Mouse (Mus musculus) forebrain, embryonic 11.5 days (tissue): ENCODE measurements around the gene Il20rb. TPM values are rescaled to one million over a fixed set of nuclear protein-coding genes. Genes with fewer than 3 reads are reported as not detected.

Experiments
- ATAC-seq: fragments of 200-750 bp; cut with Nextera tagmentation; replicated peaks from 2 replicates; pipeline ENCODE4 v1.8.0; 2017; ENCODE audit warnings: moderate TSS enrichment; ENCODE audit not compliant: low FRiP score
- DNase-seq: peaks from one replicate; pipeline ENCODE4 v3.0.0-alpha.2; 2017; ENCODE audit warnings: low spot score
- H3K27ac ChIP-seq: fragments of 300-500 bp; sonication (generic); 2 replicates; pipeline ENCODE4 v1.5.1; 2014; ENCODE audit warnings: low read depth, low read length
- H3K27me3 ChIP-seq: fragments of 300-500 bp; sonication (generic); 2 replicates; pipeline ENCODE4 v1.6.1; 2014; ENCODE audit warnings: mild to moderate bottlenecking, low read length, mixed read lengths; ENCODE audit not compliant: control insufficient read depth, insufficient read depth
- H3K36me3 ChIP-seq: fragments of 300-500 bp; sonication (generic); 2 replicates; pipeline ENCODE4 v1.6.1; 2014; ENCODE audit warnings: mild to moderate bottlenecking, low read length, moderate library complexity, mixed read lengths; ENCODE audit not compliant: control insufficient read depth, insufficient read depth
- H3K4me1 ChIP-seq: fragments of 300-500 bp; sonication (generic); replicated peaks from 2 replicates; pipeline ENCODE4 v1.6.1; 2014; ENCODE audit warnings: low read length, mixed read lengths; ENCODE audit not compliant: control insufficient read depth, insufficient read depth
- H3K4me2 ChIP-seq: fragments of 300-500 bp; sonication (generic); 2 replicates; pipeline ENCODE4 v1.6.1; 2014; ENCODE audit warnings: low read depth, mild to moderate bottlenecking, low read length, moderate library complexity, mixed read lengths; ENCODE audit not compliant: severe bottlenecking
- H3K4me3 ChIP-seq: fragments of 300-500 bp; sonication (generic); 2 replicates; pipeline ENCODE4 v1.5.1; 2014; ENCODE audit warnings: low read depth, low read length
- H3K9ac ChIP-seq: fragments of 300-500 bp; sonication (generic); 2 replicates; pipeline ENCODE4 v1.6.1; 2014; ENCODE audit warnings: low read length
- H3K9me3 ChIP-seq: fragments of 300-500 bp; sonication (generic); 2 replicates; pipeline ENCODE4 v1.6.1; 2016; ENCODE audit warnings: low read length, mixed read lengths; ENCODE audit not compliant: control insufficient read depth
- WGBS: fragments of 180-500 bp; shearing (Covaris S2); extraction: QIAGEN DNeasy Blood & Tissue Kit; methylation state at CpG from one replicate; pipeline ENCODE4 v1.1.7; 2014; 5-methylcytosine and 5-hydroxymethylcytosine counted together
- polyA plus RNA-seq: library from polyadenylated mRNA; unstranded; fragments of >200 nt; fragmentation: Nextera tagmentation; extraction: Ambion mirVana; gene quantifications from 2 replicates; pipeline ENCODE4 v1.2.1, GENCODE M21; 2014

The Il20rb gene
- polyA plus RNA-seq, 1 experiment from 2014 or later: 1.0 TPM

- no peaks in the 10 kb centered on the region for H3K4me1 ChIP-seq
- no peaks in the 10 kb centered on the region for H3K36me3 ChIP-seq
- no peaks in the 10 kb centered on the region for H3K9me3 ChIP-seq
- no peaks in the 10 kb centered on the region for H3K27me3 ChIP-seq
- WGBS: 82% methylated on average over 6 of the region's 6 CpGs
- H3K4me3 ChIP-seq: no peak overlapping the region
- no peak overlapping the region for H3K27ac ChIP-seq
- H3K4me2 ChIP-seq: no peak overlapping the region
- ATAC-seq: no peak
- no peak overlapping the region for H3K9ac ChIP-seq
- no peak for DNase-seq
Measured at GRCm38 (mm10) chr9:100481626-100482025, 5.0 kb downstream of the Il20rb start.

- ATAC-seq (no peak), DNase-seq (no peak)
- WGBS: 90% methylated on average over 1 of the region's 1 CpGs
- Histone ChIP-seq H3K4me3 (no peak overlapping the region), H3K27me3 (no peaks in the 10 kb centered on the region), H3K9me3 (no peaks in the 10 kb centered on the region), H3K9ac (no peak overlapping the region), H3K4me1 (no peaks in the 10 kb centered on the region), H3K27ac (no peak overlapping the region), H3K4me2 (no peak overlapping the region), H3K36me3 (no peaks in the 10 kb centered on the region)
Measured at GRCm38 (mm10) chr9:100474056-100474455, 12.5 kb downstream of the Il20rb start.

GRCm38 (mm10) chr9:100473361-100473760 lies 13.2 kb downstream of the Il20rb start:
- no peak overlapping the region for H3K9ac ChIP-seq
- H3K4me3 ChIP-seq: no peak overlapping the region
- 93% methylated on average over 6 of the region's 6 CpGs for WGBS
- no peak for ATAC-seq
- H3K4me2 ChIP-seq: no peak overlapping the region
- no peaks in the 10 kb centered on the region for H3K27me3 ChIP-seq
- H3K27ac ChIP-seq: no peak overlapping the region
- H3K36me3 ChIP-seq: no peaks in the 10 kb centered on the region
- no peaks in the 10 kb centered on the region for H3K4me1 ChIP-seq
- DNase-seq: no peak
- no peaks in the 10 kb centered on the region for H3K9me3 ChIP-seq

GRCm38 (mm10) chr9:100472931-100473330 lies 13.7 kb downstream of the Il20rb start:
- DNase-seq (no peak), ATAC-seq (no peak)
- Histone ChIP-seq H3K27ac (no peak overlapping the region), H3K4me3 (no peak overlapping the region), H3K36me3 (no peaks in the 10 kb centered on the region), H3K9ac (no peak overlapping the region), H3K27me3 (no peaks in the 10 kb centered on the region), H3K4me1 (no peaks in the 10 kb centered on the region), H3K9me3 (no peaks in the 10 kb centered on the region), H3K4me2 (no peak overlapping the region)
- 93% methylated on average over 8 of the region's 8 CpGs for WGBS

- ATAC-seq (no peak), DNase-seq (no peak)
- H3K4me3 ChIP-seq: no peak overlapping the region
- 82% methylated on average over 4 of the region's 4 CpGs for WGBS
- no peak overlapping the region for H3K9ac ChIP-seq
- no peak overlapping the region for H3K4me2 ChIP-seq
- H3K36me3 ChIP-seq: no peaks in the 10 kb centered on the region
- H3K9me3 ChIP-seq: no peaks in the 10 kb centered on the region
- no peak overlapping the region for H3K27ac ChIP-seq
- H3K4me1 ChIP-seq: no peaks in the 10 kb centered on the region
- H3K27me3 ChIP-seq: no peaks in the 10 kb centered on the region
Measured at GRCm38 (mm10) chr9:100471605-100471953, 15.0 kb downstream of the Il20rb start.

GRCm38 (mm10) chr9:100470936-100471604 lies 15.5 kb downstream of the Il20rb start:
- no peaks in the 10 kb centered on the region for H3K36me3 ChIP-seq
- no peak overlapping the region for H3K9ac ChIP-seq
- H3K27me3 ChIP-seq: no peaks in the 10 kb centered on the region
- H3K4me2 ChIP-seq: no peak overlapping the region
- no peaks in the 10 kb centered on the region for H3K9me3 ChIP-seq
- H3K4me3 ChIP-seq: no peak overlapping the region
- H3K4me1 ChIP-seq: no peaks in the 10 kb centered on the region
- WGBS: 75% methylated on average over 8 of the region's 8 CpGs
- H3K27ac ChIP-seq: no peak overlapping the region
- DNase-seq (no peak), ATAC-seq (no peak)

- Histone ChIP-seq H3K9me3 (no peaks in the 10 kb centered on the region), H3K4me2 (no peak overlapping the region), H3K27ac (no peak overlapping the region), H3K36me3 (no peaks in the 10 kb centered on the region), H3K4me1 (no peaks in the 10 kb centered on the region), H3K9ac (no peak overlapping the region), H3K27me3 (no peaks in the 10 kb centered on the region), H3K4me3 (no peak overlapping the region)
- ATAC-seq (no peak), DNase-seq (no peak)
- WGBS: 73% methylated on average over 1 of the region's 1 CpGs
Measured at GRCm38 (mm10) chr9:100470228-100470627, 16.4 kb downstream of the Il20rb start.

- ATAC-seq (no peak), DNase-seq (no peak)
- H3K9ac ChIP-seq: no peak overlapping the region
- no peaks in the 10 kb centered on the region for H3K9me3 ChIP-seq
- WGBS: 94% methylated on average over 3 of the region's 3 CpGs
- no peaks in the 10 kb centered on the region for H3K36me3 ChIP-seq
- H3K27me3 ChIP-seq: no peaks in the 10 kb centered on the region
- no peak overlapping the region for H3K4me2 ChIP-seq
- H3K4me1 ChIP-seq: no peaks in the 10 kb centered on the region
- no peak overlapping the region for H3K27ac ChIP-seq
- no peak overlapping the region for H3K4me3 ChIP-seq
Measured at GRCm38 (mm10) chr9:100469681-100470080, 16.9 kb downstream of the Il20rb start.

GRCm38 (mm10) chr9:100468151-100468550 lies 18.4 kb downstream of the Il20rb start:
- Histone ChIP-seq H3K27ac (no peak overlapping the region), H3K4me3 (no peak overlapping the region), H3K4me2 (no peak overlapping the region), H3K4me1 (no peaks in the 10 kb centered on the region), H3K9ac (no peak overlapping the region), H3K36me3 (no peaks in the 10 kb centered on the region), H3K27me3 (no peaks in the 10 kb centered on the region), H3K9me3 (no peaks in the 10 kb centered on the region)
- no peak for DNase-seq
- 94% methylated on average over 8 of the region's 8 CpGs for WGBS
- no peak for ATAC-seq
